Mouse (Mus musculus): Measurements from ENCODE around the gene Cntfr. TPM values are rescaled to one million over a fixed set of nuclear protein-coding genes. Genes with fewer than 3 reads are reported as not detected.

Cntfr gene
- polyA plus RNA-seq, 1 experiment from 2014 or later: 5.5 TPM

GRCm38 (mm10) chr4:41662723-41663122 is 34.2 kb downstream of the Cntfr start:
- no peaks in the 10 kb centered on the region for H3K9me3 ChIP-seq (ENCODE audit: control insufficient read depth, low read length)
- no peak overlapping the region for H3K9ac ChIP-seq (ENCODE audit: low read depth, low read length)
- H3K36me3 ChIP-seq (ENCODE audit: control insufficient read depth, insufficient read depth, low read length): no peaks in the 10 kb centered on the region
- H3K4me1 ChIP-seq (ENCODE audit: control insufficient read depth, insufficient read depth, low read length): peaks cover 29% of the 10 kb centered on the region
- no peak overlapping the region for H3K4me2 ChIP-seq (ENCODE audit: low read depth, low read length)
- no peak overlapping the region for H3K4me3 ChIP-seq (ENCODE audit: low read length)
- 62% methylated on average over 11 of the region's 11 CpGs for WGBS
- 0 out of 2 replicates have a peak, but pooled peaks cover 2% of the 10 kb centered on the region for H3K27me3 ChIP-seq (replicated peaks; ENCODE audit: control insufficient read depth, insufficient read depth, low read length)
- ATAC-seq: no peak
- no peak overlapping the region for H3K27ac ChIP-seq (ENCODE audit: low read length)

DNA sequence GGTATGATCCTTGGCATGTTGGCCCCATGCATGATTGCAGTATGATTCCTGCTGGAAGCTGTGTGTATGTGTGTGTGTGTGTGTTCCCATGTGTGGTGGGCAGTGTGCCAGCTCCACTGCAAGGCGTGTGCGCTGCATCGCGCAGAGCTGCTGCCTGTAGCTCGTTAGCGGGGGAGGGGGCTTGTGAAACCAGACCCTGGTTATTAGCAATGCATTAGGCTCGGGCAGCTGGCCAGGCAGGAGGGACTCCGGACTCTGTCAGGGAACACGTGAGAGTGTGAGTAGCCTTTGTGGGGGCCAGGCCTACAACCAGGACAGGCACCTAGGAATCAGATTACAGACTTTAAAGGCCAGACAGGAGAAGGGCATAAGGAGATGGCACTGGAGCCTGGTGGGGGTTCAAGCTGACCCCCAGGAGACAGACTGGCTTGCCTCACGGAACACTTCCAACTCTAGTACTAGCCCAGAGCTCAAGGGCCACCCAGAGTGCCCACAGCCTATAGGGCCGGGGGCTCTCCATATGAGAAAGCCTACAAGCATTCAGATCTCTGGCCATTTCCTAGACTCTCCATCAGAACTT is 35.9 kb downstream of the Cntfr start:
- Histone ChIP-seq H3K4me3 (ENCODE audit: low read length) (no peak overlapping the region), H3K27me3 (replicated peaks; ENCODE audit: control insufficient read depth, insufficient read depth, low read length) (no peaks in the 10 kb centered on the region), H3K27ac (ENCODE audit: low read length) (no peak overlapping the region), H3K9me3 (ENCODE audit: control insufficient read depth, low read length) (no peaks in the 10 kb centered on the region), H3K4me2 (ENCODE audit: low read depth, low read length) (no peak overlapping the region), H3K36me3 (ENCODE audit: control insufficient read depth, insufficient read depth, low read length) (no peaks in the 10 kb centered on the region), H3K9ac (ENCODE audit: low read depth, low read length) (peak overlapping the region; percentile 10; the same call in 1 of the 2 replicates), H3K4me1 (ENCODE audit: control insufficient read depth, insufficient read depth, low read length) (peaks cover 29% of the 10 kb centered on the region)
- ATAC-seq: peak; percentile 18; the same call in 1 of the 2 replicates
- WGBS: 39% methylated on average over 11 of the region's 11 CpGs

DNA sequence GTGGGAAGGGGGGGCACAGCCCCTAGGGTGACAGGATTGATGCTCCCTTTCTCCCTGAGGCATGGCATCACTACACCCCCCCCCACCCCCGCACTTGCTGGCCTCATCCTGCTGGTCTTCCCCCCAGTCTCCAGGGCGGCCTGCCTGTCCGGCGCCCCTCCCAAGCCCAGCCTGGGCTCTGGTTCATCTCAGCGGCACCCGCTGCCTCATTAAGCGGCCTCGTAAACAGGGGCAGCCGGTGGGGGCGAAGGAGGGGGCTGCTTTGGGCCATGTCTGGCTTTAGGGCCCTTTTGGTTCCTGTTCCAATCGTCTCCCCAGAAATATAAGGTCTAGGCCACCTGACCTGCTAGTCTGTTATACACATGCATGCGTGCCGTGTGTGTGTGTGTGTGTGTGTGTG is 37.3 kb downstream of the Cntfr start:
- Histone ChIP-seq H3K4me3 (ENCODE audit: low read length) (no peak overlapping the region), H3K4me2 (ENCODE audit: low read depth, low read length) (no peak overlapping the region), H3K27me3 (replicated peaks; ENCODE audit: control insufficient read depth, insufficient read depth, low read length) (no peaks in the 10 kb centered on the region), H3K9me3 (ENCODE audit: control insufficient read depth, low read length) (no peaks in the 10 kb centered on the region), H3K9ac (ENCODE audit: low read depth, low read length) (no peak overlapping the region), H3K36me3 (ENCODE audit: control insufficient read depth, insufficient read depth, low read length) (no peaks in the 10 kb centered on the region), H3K27ac (ENCODE audit: low read length) (no peak overlapping the region), H3K4me1 (ENCODE audit: control insufficient read depth, insufficient read depth, low read length) (peaks cover 20% of the 10 kb centered on the region)
- no peak for ATAC-seq
- 59% methylated on average over 13 of the region's 13 CpGs for WGBS

DNA sequence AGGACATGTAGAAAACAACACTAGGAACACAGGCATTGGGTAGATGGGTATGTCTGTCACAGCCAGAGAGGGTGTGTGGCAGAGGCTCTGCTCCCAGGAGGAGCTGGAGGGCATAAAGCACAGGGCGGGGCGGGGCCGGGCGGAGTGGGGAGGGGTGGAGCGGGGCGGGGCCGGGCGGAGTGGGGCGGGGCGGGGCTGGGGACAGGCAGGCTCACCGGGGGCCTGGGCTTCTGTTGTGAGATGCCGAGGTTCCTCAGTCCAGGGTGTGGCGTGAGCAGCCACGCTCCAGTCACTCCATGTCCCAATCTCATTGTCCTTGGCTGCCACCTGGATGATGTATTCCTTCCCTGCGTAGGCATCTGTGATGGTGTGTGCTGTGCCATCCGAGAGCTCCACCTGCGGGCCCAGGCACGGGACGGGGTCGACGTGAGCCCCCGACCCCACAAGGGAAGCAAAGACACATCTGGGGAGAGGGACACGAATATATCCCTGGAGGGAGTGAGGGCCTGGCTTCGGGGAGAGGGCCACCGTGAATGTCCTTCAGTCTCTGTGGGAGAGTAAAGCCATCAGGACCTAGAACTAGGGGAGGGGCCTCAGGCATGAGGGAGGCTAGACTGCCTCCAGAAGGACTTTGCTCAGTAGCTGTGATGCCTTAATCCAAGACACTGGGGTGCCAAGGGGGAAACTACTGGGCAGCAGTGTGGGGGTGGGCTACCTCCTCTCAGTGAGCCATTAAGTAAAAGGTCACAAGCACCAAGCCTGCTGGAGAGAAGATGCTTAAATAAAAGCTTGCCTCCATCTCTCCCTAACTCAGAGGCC is 38.1 kb downstream of the Cntfr start:
- Histone ChIP-seq H3K4me1 (ENCODE audit: control insufficient read depth, insufficient read depth, low read length) (peaks cover 19% of the 10 kb centered on the region), H3K9me3 (ENCODE audit: control insufficient read depth, low read length) (no peaks in the 10 kb centered on the region), H3K9ac (ENCODE audit: low read depth, low read length) (0 out of 2 replicates have a peak overlapping the region, but pooled peaks have one; percentile 24), H3K4me3 (ENCODE audit: low read length) (peak overlapping the region; percentile 12; the same call in 1 of the 2 replicates), H3K4me2 (ENCODE audit: low read depth, low read length) (peak overlapping the region; percentile 44), H3K36me3 (ENCODE audit: control insufficient read depth, insufficient read depth, low read length) (no peaks in the 10 kb centered on the region), H3K27ac (ENCODE audit: low read length) (no peak overlapping the region), H3K27me3 (replicated peaks; ENCODE audit: control insufficient read depth, insufficient read depth, low read length) (no peaks in the 10 kb centered on the region)
- WGBS: 20% methylated on average over 15 of the region's 25 CpGs
- ATAC-seq: peak; percentile 81

DNA sequence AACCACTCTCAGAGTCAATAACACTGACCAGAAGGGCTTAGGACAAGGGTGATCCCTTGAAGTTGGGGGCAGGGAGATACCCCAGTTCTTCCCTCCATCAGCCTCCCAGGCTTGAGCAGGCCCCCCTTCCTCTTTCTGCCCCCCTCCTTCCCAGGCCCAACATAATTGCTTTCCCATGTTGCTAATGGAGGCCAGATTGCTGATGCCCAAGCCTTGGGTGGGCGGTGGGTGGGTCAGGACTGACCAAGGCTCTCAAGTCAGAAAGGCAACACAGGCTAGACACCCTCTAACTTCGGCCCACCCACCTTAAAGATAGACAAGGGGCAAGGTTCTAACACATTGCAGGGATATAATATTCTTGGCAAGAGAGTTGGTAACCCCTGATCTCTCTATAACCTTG is 41.4 kb downstream of the Cntfr start:
- Histone ChIP-seq H3K9me3 (ENCODE audit: control insufficient read depth, low read length) (no peaks in the 10 kb centered on the region), H3K4me2 (ENCODE audit: low read depth, low read length) (no peak overlapping the region), H3K27ac (ENCODE audit: low read length) (no peak overlapping the region), H3K4me1 (ENCODE audit: control insufficient read depth, insufficient read depth, low read length) (peaks cover 11% of the 10 kb centered on the region), H3K4me3 (ENCODE audit: low read length) (no peak overlapping the region), H3K36me3 (ENCODE audit: control insufficient read depth, insufficient read depth, low read length) (no peaks in the 10 kb centered on the region), H3K9ac (ENCODE audit: low read depth, low read length) (no peak overlapping the region), H3K27me3 (replicated peaks; ENCODE audit: control insufficient read depth, insufficient read depth, low read length) (no peaks in the 10 kb centered on the region)
- WGBS: 92% methylated on average over 2 of the region's 2 CpGs
- no peak for ATAC-seq

DNA sequence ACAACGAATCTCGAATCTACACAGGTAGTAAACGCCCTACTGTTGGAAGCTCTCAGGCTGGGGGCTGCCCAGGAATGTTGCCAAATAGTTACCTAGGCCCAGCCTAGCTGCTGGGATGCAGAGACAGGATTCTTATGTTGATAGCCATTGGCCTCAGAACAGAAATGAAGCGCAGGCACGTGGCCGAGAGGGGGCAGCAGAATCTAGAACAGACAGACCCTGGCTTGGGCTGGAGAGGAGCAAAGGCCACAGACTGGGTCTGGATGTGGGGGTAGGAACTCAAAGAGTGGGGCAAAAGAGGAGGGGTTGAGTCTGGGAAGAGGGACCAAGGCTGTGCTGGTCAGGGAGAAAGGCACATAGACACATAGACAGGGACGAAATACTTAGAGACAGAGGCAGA is 42.7 kb downstream of the Cntfr start:
- Histone ChIP-seq H3K36me3 (ENCODE audit: control insufficient read depth, insufficient read depth, low read length) (no peaks in the 10 kb centered on the region), H3K9ac (ENCODE audit: low read depth, low read length) (no peak overlapping the region), H3K4me2 (ENCODE audit: low read depth, low read length) (no peak overlapping the region), H3K4me3 (ENCODE audit: low read length) (no peak overlapping the region), H3K27ac (ENCODE audit: low read length) (no peak overlapping the region), H3K9me3 (ENCODE audit: control insufficient read depth, low read length) (no peaks in the 10 kb centered on the region), H3K4me1 (ENCODE audit: control insufficient read depth, insufficient read depth, low read length) (peaks cover 10% of the 10 kb centered on the region), H3K27me3 (replicated peaks; ENCODE audit: control insufficient read depth, insufficient read depth, low read length) (no peaks in the 10 kb centered on the region)
- no peak for ATAC-seq
- 18% methylated on average over 7 of the region's 7 CpGs for WGBS

DNA sequence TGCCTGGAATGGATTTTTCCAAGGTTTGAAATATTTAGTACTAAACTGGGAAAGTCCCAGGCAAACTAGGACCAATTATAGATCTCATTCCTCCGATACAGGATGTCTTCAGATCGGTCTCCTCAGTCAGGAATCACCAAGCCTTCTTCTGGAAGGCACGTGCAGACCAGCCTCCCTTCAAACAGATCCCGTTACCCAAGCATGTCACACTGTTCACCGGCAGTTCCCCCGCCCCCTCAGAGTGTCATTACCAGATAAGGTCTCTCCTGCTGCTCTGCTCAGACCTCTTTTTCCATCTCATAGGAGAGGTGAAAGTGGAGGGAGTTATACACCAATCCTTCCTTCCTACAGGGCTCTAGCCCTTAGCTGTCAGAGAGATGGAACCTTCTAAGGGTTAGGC is 43.2 kb downstream of the Cntfr start:
- no peak overlapping the region for H3K4me2 ChIP-seq (ENCODE audit: low read depth, low read length)
- WGBS: 68% methylated on average over 6 of the region's 6 CpGs
- peaks cover 5% of the 10 kb centered on the region; the same call in 1 of the 2 replicates for H3K4me1 ChIP-seq (ENCODE audit: control insufficient read depth, insufficient read depth, low read length)
- H3K9ac ChIP-seq (ENCODE audit: low read depth, low read length): no peak overlapping the region
- H3K27ac ChIP-seq (ENCODE audit: low read length): no peak overlapping the region
- no peaks in the 10 kb centered on the region for H3K9me3 ChIP-seq (ENCODE audit: control insufficient read depth, low read length)
- H3K4me3 ChIP-seq (ENCODE audit: low read length): no peak overlapping the region
- no peak for ATAC-seq
- H3K36me3 ChIP-seq (ENCODE audit: control insufficient read depth, insufficient read depth, low read length): no peaks in the 10 kb centered on the region
- no peaks in the 10 kb centered on the region for H3K27me3 ChIP-seq (replicated peaks; ENCODE audit: control insufficient read depth, insufficient read depth, low read length)

DNA sequence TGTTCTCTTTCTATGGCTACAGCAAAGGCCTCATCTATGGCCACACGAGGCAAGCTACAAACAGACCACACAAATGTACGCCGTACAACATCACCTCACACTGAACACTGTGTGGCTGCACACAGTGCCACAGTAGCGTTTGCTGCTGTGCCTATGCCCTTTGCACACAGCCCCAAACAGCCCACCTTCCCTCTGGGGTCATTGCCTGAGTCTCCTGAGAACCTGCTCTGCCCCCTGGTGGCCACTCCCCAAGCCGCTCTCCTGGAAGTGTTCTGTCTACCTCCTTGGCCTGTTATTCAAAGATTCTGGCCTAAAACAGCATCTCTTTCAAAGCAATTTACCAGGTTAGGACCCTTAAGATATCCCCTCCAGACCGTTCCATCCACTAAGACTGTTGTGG is 43.6 kb downstream of the Cntfr start:
- peaks cover 3% of the 10 kb centered on the region; the same call in 1 of the 2 replicates for H3K4me1 ChIP-seq (ENCODE audit: control insufficient read depth, insufficient read depth, low read length)
- H3K9me3 ChIP-seq (ENCODE audit: control insufficient read depth, low read length): no peaks in the 10 kb centered on the region
- H3K27ac ChIP-seq (ENCODE audit: low read length): no peak overlapping the region
- no peak overlapping the region for H3K9ac ChIP-seq (ENCODE audit: low read depth, low read length)
- no peaks in the 10 kb centered on the region for H3K27me3 ChIP-seq (replicated peaks; ENCODE audit: control insufficient read depth, insufficient read depth, low read length)
- ATAC-seq: 0 out of 2 replicates have a peak, but pooled peaks have one; percentile 17
- no peak overlapping the region for H3K4me3 ChIP-seq (ENCODE audit: low read length)
- WGBS: 37% methylated on average over 6 of the region's 6 CpGs
- no peaks in the 10 kb centered on the region for H3K36me3 ChIP-seq (ENCODE audit: control insufficient read depth, insufficient read depth, low read length)
- H3K4me2 ChIP-seq (ENCODE audit: low read depth, low read length): no peak overlapping the region

DNA sequence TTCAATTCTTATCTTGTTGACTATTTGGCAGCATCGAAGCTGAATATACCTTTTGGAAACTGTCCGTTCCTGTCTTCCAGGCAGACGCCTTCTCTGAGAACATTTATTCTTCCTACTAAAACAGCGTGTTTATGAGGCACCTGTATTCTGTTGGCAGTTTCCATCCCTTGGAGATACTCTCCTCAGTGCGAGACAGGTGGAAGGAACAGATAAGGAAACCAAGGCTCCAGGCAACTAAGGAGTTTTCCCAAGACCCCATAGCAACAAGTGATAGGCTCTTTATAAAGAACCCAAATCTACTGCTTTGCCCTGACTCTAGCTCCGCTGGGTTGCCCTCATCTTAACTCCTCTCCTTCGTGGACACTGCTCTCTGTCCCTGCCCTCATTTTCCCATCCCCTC is 48.3 kb downstream of the Cntfr start:
- Histone ChIP-seq H3K4me1 (ENCODE audit: control insufficient read depth, insufficient read depth, low read length) (no peaks in the 10 kb centered on the region), H3K27ac (ENCODE audit: low read length) (no peak overlapping the region), H3K4me2 (ENCODE audit: low read depth, low read length) (no peak overlapping the region), H3K4me3 (ENCODE audit: low read length) (no peak overlapping the region), H3K27me3 (replicated peaks; ENCODE audit: control insufficient read depth, insufficient read depth, low read length) (no peaks in the 10 kb centered on the region), H3K36me3 (ENCODE audit: control insufficient read depth, insufficient read depth, low read length) (no peaks in the 10 kb centered on the region), H3K9me3 (ENCODE audit: control insufficient read depth, low read length) (no peaks in the 10 kb centered on the region), H3K9ac (ENCODE audit: low read depth, low read length) (no peak overlapping the region)
- 68% methylated on average over 7 of the region's 7 CpGs for WGBS
- ATAC-seq: no peak
